Mouse (Mus musculus) lung, adult 2 months (tissue): ENCODE results near the gene Cul7.

Experiments used
- CTCF ChIP-seq: fragments of 200-500 bp; IDR thresholded peaks from 2 replicates; pipeline ENCODE4 v1.5.1; 2011; ENCODE audit warnings: mild to moderate bottlenecking, low read length, control low read depth; ENCODE audit not compliant: insufficient read depth
- POLR2A ChIP-seq: fragments of 200-500 bp; IDR thresholded peaks from 2 replicates; pipeline ENCODE4 v1.6.1; 2011; ENCODE audit warnings: low read depth, mild to moderate bottlenecking, control low read depth, low read length, borderline replicate concordance; ENCODE audit errors: extremely low read depth

DNA sequence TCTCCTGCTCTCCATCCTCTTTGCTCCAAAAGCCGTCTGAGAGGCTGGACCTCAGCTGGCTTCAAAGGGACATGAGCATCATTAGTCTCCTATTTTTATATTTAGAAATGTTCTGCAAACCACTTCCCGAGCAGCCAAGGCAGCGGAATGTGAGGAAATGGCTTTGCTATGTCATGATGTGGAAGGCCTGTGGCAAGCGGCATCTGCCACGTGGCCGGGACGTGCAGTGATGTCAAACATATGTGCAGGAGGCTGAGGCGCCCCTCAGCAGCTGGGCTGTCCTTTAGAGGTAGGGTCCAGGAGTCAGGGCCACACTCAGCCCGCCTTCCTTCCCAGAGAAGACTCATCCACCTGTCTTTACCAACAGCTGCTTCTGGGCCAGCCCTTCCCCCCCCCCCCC is 47.9 kb upstream of the Cul7 start:
- TF ChIP-seq POLR2A (no peak), CTCF (no peak)
